Mouse (Mus musculus) gastrocnemius, postnatal 4 days (tissue): ENCODE measurements around the gene BC052040. TPM values are rescaled to one million over a fixed set of nuclear protein-coding genes. Genes with fewer than 3 reads are reported as not detected.
A peak's percentile ranks its signal among the peaks of the same experiment; 100 is the strongest.

Source experiments
- DNase-seq, 2 experiments: peaks; one replicate each; pipeline ENCODE4 v3.0.0; 2021 to 2022; ENCODE audit warnings: low spot score in 2 of 2, mixed read lengths in 2 of 2
- long read RNA-seq, 2 experiments: library from polyadenylated mRNA; stranded (forward); transcript quantifications; one replicate each; pipeline ENCODE4 v2.0.0; 2021
- total RNA-seq, 2 experiments: library from RNA; stranded (reverse); gene quantifications; 2 replicates each; pipeline ENCODE4 v1.2.3; 2021

The BC052040 gene
- 1 to 10 TPM; 5.0 to 6.8 TPM for total RNA-seq
- long read RNA-seq, experiment 1, transcript BC052040-201 (11 exons, 2,735 nt): major isoform, 5 of 10 reads
- long read RNA-seq, experiment 1, partial matches to known transcripts: 0 of 10 reads
- long read RNA-seq, experiment 1, other reads (novel, unspliced or antisense): 5 of 10 reads
- long read RNA-seq, experiment 2, partial matches to known transcripts: 0 of 5 reads
- long read RNA-seq, experiment 2, other reads (novel, unspliced or antisense): 1 of 5 reads

- peak; percentile 55 to 85 for DNase-seq
Measured at GRCm38 (mm10) chr2:115581241-115581988, at the start of gene BC052040. TSS of gene BC052040 (plus strand) at chr2:115581716.

DNA sequence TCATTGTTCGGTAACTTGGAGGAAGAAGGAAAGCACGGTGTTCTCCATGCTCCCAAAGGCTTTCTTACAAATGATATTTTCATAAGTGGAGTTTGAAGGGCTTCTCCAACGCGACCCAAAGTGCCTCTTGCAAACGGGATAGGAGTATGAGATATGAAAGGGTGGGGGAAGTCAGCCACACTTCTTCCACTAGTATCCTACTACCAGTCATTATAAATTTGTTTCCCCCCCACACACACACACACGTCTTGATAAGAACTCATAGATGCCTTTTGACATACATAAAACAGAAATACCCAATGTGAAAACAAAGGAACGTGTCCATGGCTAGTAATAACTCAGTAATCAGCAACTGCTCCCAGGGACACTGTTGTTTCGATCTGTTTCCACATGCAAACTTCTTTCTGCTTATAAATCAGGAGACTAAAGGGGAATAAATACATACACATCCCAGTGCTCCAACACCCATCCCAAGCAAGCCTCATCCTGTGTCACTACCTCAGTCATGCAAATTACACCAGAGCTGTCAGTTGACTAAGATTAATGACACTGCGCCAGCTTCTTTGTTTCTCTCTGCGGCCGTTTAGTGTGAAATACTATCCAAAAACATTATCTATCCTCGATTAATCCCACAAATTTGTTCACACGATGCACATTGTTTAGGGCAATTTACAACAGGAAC lies 43.4 kb upstream of the BC052040 start:
- no peak for DNase-seq

DNA sequence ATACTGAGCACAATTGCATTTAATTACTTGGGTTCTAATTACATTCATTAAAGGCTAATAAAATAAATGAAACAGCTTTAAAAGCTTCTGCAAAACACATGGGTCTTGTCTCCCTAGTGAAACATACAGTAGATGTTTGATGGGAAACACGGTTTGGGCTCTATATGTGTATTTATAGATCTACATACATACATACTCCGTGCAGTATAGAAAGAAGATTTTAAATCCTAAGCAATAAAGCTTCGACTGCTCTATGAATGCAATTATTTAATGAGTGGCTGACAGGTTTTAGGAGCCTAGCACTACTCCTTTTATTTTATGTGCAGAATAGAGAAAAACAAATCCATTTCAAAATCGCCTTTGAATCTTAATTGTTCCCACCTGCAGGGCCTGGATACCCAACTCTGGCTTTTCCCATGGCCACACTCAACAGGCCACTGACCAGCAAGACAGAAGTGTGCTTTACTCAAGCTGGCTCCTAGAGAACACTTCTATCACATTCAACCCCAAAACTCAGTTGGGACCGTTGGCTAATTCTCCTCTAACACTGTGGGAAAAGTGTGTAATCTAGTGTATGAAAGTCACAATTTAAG lies 42.7 kb upstream of the BC052040 start:
- no peak for DNase-seq

GRCm38 (mm10) chr2:115539731-115540130 lies 41.8 kb upstream of the BC052040 start:
- DNase-seq: no peak

DNA sequence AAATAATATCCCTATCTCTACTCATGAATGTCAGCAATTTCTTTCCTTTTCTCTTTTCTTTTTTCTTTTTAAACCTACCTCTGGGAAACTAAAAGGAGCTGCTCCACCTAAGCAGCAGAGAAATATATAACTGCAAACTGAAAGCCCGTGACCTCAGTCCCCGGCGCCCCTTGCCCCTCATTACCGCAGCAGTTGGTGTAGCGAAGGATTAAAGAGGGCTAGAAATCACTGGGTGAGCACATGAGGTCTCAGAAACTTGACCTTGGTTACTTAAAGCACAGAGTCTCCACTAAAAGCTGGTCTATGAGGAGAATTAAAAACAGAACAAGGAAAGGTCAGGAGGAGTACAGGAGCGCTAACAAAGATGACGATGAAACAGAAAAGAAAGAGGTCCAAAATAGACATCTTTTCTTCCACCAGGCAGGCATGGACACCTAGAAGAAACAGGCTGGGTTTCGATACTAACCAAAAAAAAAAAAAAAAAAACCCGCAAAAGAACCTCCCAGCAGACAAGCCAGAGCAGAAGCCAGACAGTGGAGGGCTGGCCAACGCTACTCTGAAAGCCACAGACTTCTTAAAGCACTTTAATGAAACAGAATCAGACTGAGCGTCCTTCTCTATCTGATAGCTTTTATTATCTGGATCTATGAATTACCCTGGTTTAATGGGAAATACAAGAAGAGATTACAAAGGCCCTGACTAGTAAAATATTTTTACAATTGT lies 39.0 kb upstream of the BC052040 start:
- DNase-seq: no peak

GRCm38 (mm10) chr2:115543212-115543611 lies 38.3 kb upstream of the BC052040 start:
- DNase-seq: no peak

DNA sequence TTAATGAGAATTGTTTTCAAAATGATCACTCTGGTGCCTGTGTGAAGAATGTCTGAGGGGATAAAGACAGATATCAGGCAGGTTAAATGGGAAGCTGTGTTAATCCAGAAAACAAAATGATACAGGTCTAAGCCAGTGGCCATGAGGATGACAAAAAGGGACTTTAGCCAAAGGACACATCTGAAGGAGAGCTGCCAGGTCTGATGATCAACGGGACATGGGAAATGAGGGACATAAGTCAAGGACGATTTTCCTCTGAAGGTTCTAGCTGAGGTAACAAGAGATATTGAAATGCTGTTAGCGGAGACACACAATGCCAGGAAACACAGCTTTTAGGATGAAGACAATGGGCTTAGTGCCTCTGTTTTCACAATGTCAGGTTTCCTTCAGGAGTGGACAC lies 29.6 kb upstream of the BC052040 start:
- no peak for DNase-seq

DNA sequence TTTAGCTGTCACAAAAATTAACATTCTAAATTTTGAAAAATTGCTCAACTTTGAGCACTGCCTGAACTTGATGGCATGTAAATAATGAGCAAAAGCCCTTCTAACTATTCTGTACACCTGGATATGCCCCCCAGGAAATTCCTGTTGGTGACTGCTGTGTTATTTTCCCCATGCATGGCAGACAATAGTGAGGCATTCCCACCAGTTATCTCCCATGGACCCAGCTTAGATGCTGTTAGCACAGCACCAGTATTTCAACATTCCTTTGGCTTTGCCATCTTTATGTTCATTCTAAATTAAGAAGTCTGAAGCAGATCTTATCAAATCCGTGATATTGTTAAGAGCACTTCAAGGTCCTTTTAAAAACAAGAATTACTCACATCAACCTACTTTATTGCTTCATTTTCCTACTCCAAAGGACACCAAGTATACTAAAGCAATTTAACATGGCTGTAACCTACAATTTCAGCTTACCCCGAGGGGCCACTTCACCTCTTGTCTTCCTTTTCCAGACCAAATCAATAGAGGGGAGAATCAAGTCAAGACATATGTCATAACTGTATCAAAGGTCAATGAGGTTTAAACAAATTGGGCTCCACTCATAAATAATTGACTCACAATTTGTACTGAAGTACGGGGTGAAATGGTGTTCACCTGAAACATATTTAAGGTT lies 19.2 kb upstream of the BC052040 start:
- no peak for DNase-seq

DNA sequence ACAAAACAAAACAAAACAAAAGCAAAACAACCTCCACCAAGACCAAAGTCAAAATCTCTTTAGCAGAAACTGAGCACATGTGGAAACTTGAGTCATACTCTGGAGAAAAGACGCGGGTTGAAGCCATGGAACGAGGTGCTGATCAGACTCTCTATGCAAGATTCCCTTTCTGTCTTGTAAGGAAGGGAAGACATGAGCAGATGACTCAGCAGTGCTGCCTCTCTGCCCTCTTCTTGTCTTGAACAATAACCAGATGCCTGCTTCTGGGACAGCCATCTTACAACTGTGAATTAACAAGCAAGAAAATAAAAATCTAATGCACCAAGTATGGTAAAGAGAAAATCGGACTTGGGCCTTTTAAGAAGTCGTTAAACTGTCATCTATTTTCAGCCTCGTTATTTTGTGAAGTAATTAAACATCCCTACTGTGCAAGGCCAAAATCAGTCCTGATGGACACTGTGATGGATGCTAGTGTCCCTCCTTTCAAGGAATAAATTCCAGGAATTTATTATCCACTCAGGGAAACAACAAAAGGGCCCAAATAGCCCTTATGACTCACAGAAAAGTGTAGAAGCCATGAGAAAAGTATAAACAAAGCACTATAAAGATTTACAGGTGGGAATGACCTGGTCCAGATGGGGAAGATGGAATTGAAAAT lies 18.0 kb upstream of the BC052040 start:
- DNase-seq: no peak

GRCm38 (mm10) chr2:115571996-115572395 lies 9.5 kb upstream of the BC052040 start:
- no peak for DNase-seq

GRCm38 (mm10) chr2:115574802-115575201 lies 6.7 kb upstream of the BC052040 start:
- no peak for DNase-seq

DNA sequence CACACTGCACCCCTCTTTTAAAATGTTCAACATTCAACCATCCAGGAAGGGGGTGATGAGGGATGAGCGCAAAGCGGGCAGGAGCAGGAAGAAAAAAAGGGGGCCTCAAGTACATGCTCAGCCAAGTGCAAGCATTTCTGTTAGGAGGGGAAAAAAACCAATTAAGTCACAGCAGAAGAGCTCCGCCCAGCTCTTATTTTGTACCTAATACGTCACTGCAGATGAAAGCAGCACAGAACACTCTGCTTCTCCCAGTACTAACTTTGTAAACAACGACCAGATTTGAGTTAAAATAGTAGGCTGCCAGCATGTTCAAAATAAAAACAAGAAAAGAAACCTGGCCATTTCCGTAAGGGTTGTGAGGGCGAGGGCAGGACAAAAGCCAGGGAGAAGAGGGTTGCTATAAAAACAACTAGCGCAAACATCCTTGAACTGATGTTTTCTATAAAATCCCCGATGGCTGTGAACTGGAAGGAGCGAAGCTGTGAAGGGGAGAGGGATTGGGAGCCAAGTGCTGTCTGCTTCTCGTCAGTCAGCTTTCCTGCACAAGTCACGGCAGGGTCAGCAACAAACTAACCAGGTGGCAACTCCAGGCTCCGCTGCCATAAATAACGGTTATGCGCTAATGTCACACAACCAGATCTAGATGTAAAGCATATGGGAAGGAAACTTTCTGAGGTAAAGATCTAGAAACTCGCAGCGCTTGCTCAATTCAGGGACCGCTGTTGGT lies 2.2 kb upstream of the BC052040 start:
- DNase-seq: no peak

DNA sequence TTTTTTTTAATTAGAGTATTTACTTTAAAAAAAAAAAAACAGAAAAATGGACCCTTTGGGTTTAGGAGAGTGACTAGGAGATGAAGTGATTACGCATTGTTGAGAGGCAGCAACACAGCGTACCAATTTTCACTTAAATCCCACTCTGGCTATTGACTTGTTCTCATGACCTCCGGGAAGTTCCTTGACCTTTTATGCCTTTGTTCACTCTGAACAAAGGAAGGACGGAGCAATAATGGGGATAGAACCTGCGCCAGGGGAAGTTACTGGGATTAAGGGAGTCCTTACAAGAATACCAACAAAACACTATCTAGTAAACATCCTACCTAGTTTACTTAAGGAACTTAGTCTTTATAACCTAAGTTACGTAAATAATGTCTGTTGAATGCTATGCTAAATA lies 1.5 kb upstream of the BC052040 start:
- no peak for DNase-seq

DNA sequence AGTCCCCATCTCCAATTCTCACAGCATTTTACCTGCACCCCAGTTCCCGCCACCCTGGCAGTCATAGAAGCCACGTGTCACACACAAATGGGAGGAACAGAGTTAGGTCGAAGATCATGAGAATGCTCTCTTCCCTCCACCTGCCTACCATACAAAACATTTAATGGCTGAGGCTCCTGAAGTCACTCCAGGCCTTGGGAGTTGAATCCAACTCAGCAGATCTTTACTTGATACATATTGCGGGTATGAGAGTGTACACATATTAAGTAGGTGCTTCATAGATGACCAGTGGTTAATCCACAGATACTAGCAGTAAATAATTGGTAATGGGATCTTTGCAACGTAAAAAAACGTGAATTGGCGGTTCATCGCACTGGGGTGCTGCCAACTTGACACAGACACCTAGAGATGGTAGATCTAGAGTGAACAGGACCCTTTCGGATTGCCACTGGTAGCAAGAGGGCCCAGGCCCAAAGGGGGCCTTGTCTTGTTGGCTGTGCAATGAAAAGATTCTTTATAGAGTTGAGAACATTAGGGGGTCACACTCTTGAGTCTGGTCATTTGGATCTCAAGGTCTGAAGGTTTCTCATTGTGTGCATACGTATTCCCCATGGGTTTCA lies 583 bp downstream of the BC052040 start:
- DNase-seq: no peak

DNA sequence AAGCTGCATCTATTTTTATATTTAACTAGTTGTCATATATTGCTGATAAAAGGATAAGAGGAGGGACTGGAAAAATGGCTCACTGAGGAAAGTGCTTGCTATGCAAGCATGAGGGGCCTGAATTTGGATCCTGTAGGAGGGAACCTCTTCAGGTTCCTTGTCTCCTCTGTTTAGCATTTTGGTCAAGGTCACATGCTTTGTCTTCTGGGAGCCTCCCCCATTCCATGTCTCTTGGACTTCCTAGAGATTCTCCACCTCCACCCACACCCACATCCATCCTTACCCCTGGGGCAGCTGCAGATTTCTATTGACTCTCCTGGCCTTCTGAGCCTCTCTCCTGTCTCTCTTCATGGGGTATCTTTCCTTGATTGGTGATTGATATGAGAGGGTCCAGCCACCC lies 2.3 kb downstream of the BC052040 start:
- DNase-seq: no peak

- no peak for DNase-seq
Measured at GRCm38 (mm10) chr2:115590602-115591001, 9.1 kb downstream of the BC052040 start.

- peak; percentile 36 to 73 for DNase-seq
Measured at GRCm38 (mm10) chr2:115592651-115593119, 11.2 kb downstream of the BC052040 start.

DNA sequence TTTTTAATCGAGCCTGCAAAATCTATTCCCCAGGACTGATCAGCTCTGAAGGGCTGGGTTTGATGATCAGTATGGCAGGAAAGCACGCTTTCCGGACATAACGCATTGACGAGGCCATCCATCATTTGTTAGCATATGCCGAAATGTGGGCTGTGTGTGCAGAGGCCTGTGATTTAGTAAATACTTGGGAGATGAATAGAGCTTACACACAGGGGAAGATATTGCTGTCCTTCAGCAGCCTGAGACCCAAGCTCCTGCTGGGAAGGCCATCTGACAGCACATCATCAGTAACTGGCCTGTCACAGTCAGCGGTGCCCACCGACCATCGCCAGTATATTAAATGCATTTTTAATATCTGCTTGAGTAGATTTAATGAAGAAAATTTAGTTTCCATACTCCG lies 15.5 kb downstream of the BC052040 start:
- no peak for DNase-seq

GRCm38 (mm10) chr2:115598266-115598665 lies 16.8 kb downstream of the BC052040 start:
- no peak for DNase-seq
